In genomic region chr13:99185573-99185972, GRCm38 (mm10) we compare ENCODE assay signal across 14 mouse cellular contexts. TPM values are rescaled to one million over a fixed set of nuclear protein-coding genes. Genes with fewer than 3 reads are reported as not detected.
DNase-seq lines count a peak whose midpoint lies in the region; ATAC-seq and TF ChIP-seq lines count a peak whose summit lies in the region.
"Had no signal": no experiment of that assay in that cellular context is flagged by ENCODE, and none has a peak within 500 bp of the region (broad histone marks: within the 10 kb centered on the region; RNA-seq: fewer than 3 reads in every experiment).

No protein-coding gene starts in this region.

- DNase-seq in kidney, adult 8-10 months = no peak
- no peak for DNase-seq in forebrain, embryonic 11.5 days (ENCODE audit: low spot score)
- no peak for DNase-seq in frontal cortex, postnatal 25 days (ENCODE audit: low spot score in 2 of 2)
- DNase-seq: adrenal gland, postnatal 25 days; cerebellum, adult 2 months; left cerebral cortex, postnatal 4 days; right cerebral cortex, postnatal 4 days; thymus, adult 2 months had no signal

- H3K9me3 ChIP-seq in kidney, embryonic 14.5 days (ENCODE audit: control insufficient read depth, low read length) = no peaks in the 10 kb centered on the region
- H3K9me3 ChIP-seq in neural tube, embryonic 13.5 days = no peaks in the 10 kb centered on the region
- no peaks in the 10 kb centered on the region for H3K9me3 ChIP-seq in neural tube, embryonic 15.5 days (replicated peaks)
- H3K9me3 ChIP-seq in heart, embryonic 15.5 days (replicated peaks) = no peaks in the 10 kb centered on the region
- H3K9me3 ChIP-seq in forebrain, embryonic 11.5 days (ENCODE audit: control insufficient read depth, low read length) = no peaks in the 10 kb centered on the region
- H3K9me3 ChIP-seq: midbrain, embryonic 10.5 days had no signal

- no peak for TF ChIP-seq POLR2A in olfactory bulb, adult 2 months (IDR thresholded peaks at IDR 0.05; ENCODE audit: insufficient read depth, low read depth, low read length)

- WGBS in kidney, embryonic 14.5 days = 69% methylated on average over 10 of the region's 10 CpGs
- 83% methylated on average over 10 of the region's 10 CpGs for WGBS in neural tube, embryonic 13.5 days
- WGBS in neural tube, embryonic 15.5 days = 82% methylated on average over 10 of the region's 10 CpGs
- 54% methylated on average over 10 of the region's 10 CpGs for WGBS in heart, embryonic 15.5 days
- WGBS in olfactory bulb, adult 2 months = 91% methylated on average over 10 of the region's 10 CpGs
- WGBS in forebrain, embryonic 11.5 days = 87% methylated on average over 10 of the region's 10 CpGs

- H3K27me3 ChIP-seq in kidney, embryonic 14.5 days (ENCODE audit: control insufficient read depth, insufficient read depth, low read length) = no peaks in the 10 kb centered on the region
- H3K27me3 ChIP-seq in neural tube, embryonic 13.5 days = no peaks in the 10 kb centered on the region
- no peaks in the 10 kb centered on the region for H3K27me3 ChIP-seq in neural tube, embryonic 15.5 days (replicated peaks)
- H3K27me3 ChIP-seq in heart, embryonic 15.5 days = no peaks in the 10 kb centered on the region
- H3K27me3 ChIP-seq in forebrain, embryonic 11.5 days (ENCODE audit: control insufficient read depth, insufficient read depth, low read length) = no peaks in the 10 kb centered on the region

- no peaks in the 10 kb centered on the region for H3K36me3 ChIP-seq in kidney, embryonic 14.5 days (ENCODE audit: control insufficient read depth, insufficient read depth, low read length)
- no peaks in the 10 kb centered on the region for H3K36me3 ChIP-seq in neural tube, embryonic 13.5 days
- H3K36me3 ChIP-seq in neural tube, embryonic 15.5 days = no peaks in the 10 kb centered on the region
- no peaks in the 10 kb centered on the region for H3K36me3 ChIP-seq in heart, embryonic 15.5 days
- H3K36me3 ChIP-seq in forebrain, embryonic 11.5 days (ENCODE audit: control insufficient read depth, insufficient read depth, low read length) = no peaks in the 10 kb centered on the region
- H3K36me3 ChIP-seq: midbrain, embryonic 10.5 days had no signal

- no peak for ATAC-seq in kidney, embryonic 14.5 days (ENCODE audit: low FRiP score, low TSS enrichment)
- ATAC-seq in neural tube, embryonic 13.5 days (ENCODE audit: low read depth) = no peak
- no peak for ATAC-seq in neural tube, embryonic 15.5 days (ENCODE audit: low FRiP score)
- ATAC-seq in heart, embryonic 15.5 days (replicated peaks; ENCODE audit: insufficient number of reproducible peaks, insufficient read depth, low FRiP score, low read depth) = no peak
- ATAC-seq in forebrain, embryonic 11.5 days (replicated peaks; ENCODE audit: low FRiP score) = no peak

- no peak overlapping the region for H3K9ac ChIP-seq in kidney, embryonic 14.5 days (ENCODE audit: low read depth, low read length)
- peak overlapping the region; percentile 38 for H3K9ac ChIP-seq in neural tube, embryonic 13.5 days
- no peak overlapping the region for H3K9ac ChIP-seq in neural tube, embryonic 15.5 days (replicated peaks)
- H3K9ac ChIP-seq in heart, embryonic 15.5 days = no peak overlapping the region
- H3K9ac ChIP-seq in forebrain, embryonic 11.5 days (ENCODE audit: low read length) = no peak overlapping the region

- TF ChIP-seq CTCF in olfactory bulb, adult 2 months (IDR thresholded peaks at IDR 0.05; ENCODE audit: insufficient read depth, low read depth, low read length) = no peak

- 0 out of 2 replicates have a peak overlapping the region, but pooled peaks have one; percentile 12 for H3K4me2 ChIP-seq in kidney, embryonic 14.5 days (replicated peaks; ENCODE audit: low read depth, low read length)
- H3K4me2 ChIP-seq in neural tube, embryonic 13.5 days = peak overlapping the region; percentile 13; the same call in 1 of the 2 replicates
- no peak overlapping the region for H3K4me2 ChIP-seq in neural tube, embryonic 15.5 days
- H3K4me2 ChIP-seq in heart, embryonic 15.5 days = peak overlapping the region; percentile 11; the same call in 1 of the 2 replicates
- no peak overlapping the region for H3K4me2 ChIP-seq in forebrain, embryonic 11.5 days (ENCODE audit: low read depth, low read length, severe bottlenecking)

- 0 out of 2 replicates have a peak, but pooled peaks cover 16% of the 10 kb centered on the region for H3K4me1 ChIP-seq in kidney, embryonic 14.5 days (ENCODE audit: control insufficient read depth, insufficient read depth, low read length)
- H3K4me1 ChIP-seq in neural tube, embryonic 13.5 days (replicated peaks) = peaks cover 9% of the 10 kb centered on the region; the same call in 1 of the 2 replicates
- H3K4me1 ChIP-seq in neural tube, embryonic 15.5 days = peaks cover 13% of the 10 kb centered on the region
- H3K4me1 ChIP-seq in heart, embryonic 15.5 days (replicated peaks) = peaks cover 32% of the 10 kb centered on the region
- H3K4me1 ChIP-seq in olfactory bulb, adult 2 months (ENCODE audit: control insufficient read depth, insufficient read depth, low read length) = peaks cover 6% of the 10 kb centered on the region; the same call in 1 of the 2 replicates
- H3K4me1 ChIP-seq in forebrain, embryonic 11.5 days (replicated peaks; ENCODE audit: control insufficient read depth, insufficient read depth, low read length) = no peaks in the 10 kb centered on the region
- H3K4me1 ChIP-seq: midbrain, embryonic 10.5 days had no signal

- H3K4me3 ChIP-seq in kidney, embryonic 14.5 days (ENCODE audit: low read length) = peak overlapping the region; percentile 16; the same call in 1 of the 2 replicates
- H3K4me3 ChIP-seq in neural tube, embryonic 13.5 days = no peak overlapping the region
- H3K4me3 ChIP-seq in neural tube, embryonic 15.5 days (replicated peaks) = no peak overlapping the region
- H3K4me3 ChIP-seq in heart, embryonic 15.5 days = peak overlapping the region; percentile 23
- no peak overlapping the region for H3K4me3 ChIP-seq in olfactory bulb, adult 2 months (ENCODE audit: insufficient read depth, low read depth, low read length)
- no peak overlapping the region for H3K4me3 ChIP-seq in forebrain, embryonic 11.5 days (ENCODE audit: low read depth, low read length)
- H3K4me3 ChIP-seq: midbrain, embryonic 10.5 days had no signal

- no peak overlapping the region for H3K27ac ChIP-seq in kidney, embryonic 14.5 days (ENCODE audit: low read depth, low read length)
- H3K27ac ChIP-seq in neural tube, embryonic 13.5 days (replicated peaks) = no peak overlapping the region
- H3K27ac ChIP-seq in neural tube, embryonic 15.5 days (replicated peaks) = no peak overlapping the region
- peak overlapping the region; percentile 52 for H3K27ac ChIP-seq in heart, embryonic 15.5 days
- 0 out of 2 replicates have a peak overlapping the region, but pooled peaks have one; percentile 6 for H3K27ac ChIP-seq in olfactory bulb, adult 2 months (ENCODE audit: insufficient read depth, low read depth, low read length)
- H3K27ac ChIP-seq in forebrain, embryonic 11.5 days (ENCODE audit: low read depth, low read length) = no peak overlapping the region
- H3K27ac ChIP-seq: midbrain, embryonic 10.5 days had no signal

RNA-seq across cellular contexts. Expression of gene Zfp366, which starts 0.9 kb away (rescaled TPM):
- 0.83 and 1.6 TPM in 2 replicates for polyA plus RNA-seq in kidney, embryonic 14.5 days (2014; fragmentation: Nextera tagmentation; extraction: Ambion mirVana)
- 0.56 and 0.92 TPM in 2 replicates for polyA plus RNA-seq in neural tube, embryonic 13.5 days (2015; fragmentation: Nextera tagmentation; extraction: Ambion mirVana)
- 0.87 and 0.89 TPM in 2 replicates for polyA plus RNA-seq in neural tube, embryonic 15.5 days (2015; fragmentation: Nextera tagmentation; extraction: Ambion mirVana)
- 0.58 and 0.62 TPM in 2 replicates for polyA plus RNA-seq in heart, embryonic 15.5 days (2015; fragmentation: Nextera tagmentation; extraction: Ambion mirVana)
- polyA plus RNA-seq in olfactory bulb, adult 2 months (2012; ENCODE audit: insufficient read depth, insufficient read length, low replicate concordance, missing spikeins) = not detected in 2 replicates
- polyA plus RNA-seq in forebrain, embryonic 11.5 days (2014; fragmentation: Nextera tagmentation; extraction: Ambion mirVana) = 0.72 and 0.73 TPM in 2 replicates

Comparison
In these comparisons a context has a peak if more than half of its experiments do, and no peak if none do; other contexts are left out.
1. H3K4me2 ChIP-seq: peak in kidney, embryonic 14.5 days (single experiment), neural tube, embryonic 13.5 days (single experiment) and heart, embryonic 15.5 days (single experiment); none in neural tube, embryonic 15.5 days (single experiment) and forebrain, embryonic 11.5 days (single experiment).
2. H3K27ac ChIP-seq: peak in heart, embryonic 15.5 days (single experiment) and olfactory bulb, adult 2 months (single experiment); none in kidney, embryonic 14.5 days (single experiment), neural tube, embryonic 13.5 days (single experiment), neural tube, embryonic 15.5 days (single experiment) and forebrain, embryonic 11.5 days (single experiment).
3. H3K4me3 ChIP-seq: peak in kidney, embryonic 14.5 days (single experiment) and heart, embryonic 15.5 days (single experiment); none in neural tube, embryonic 13.5 days (single experiment), neural tube, embryonic 15.5 days (single experiment), olfactory bulb, adult 2 months (single experiment) and forebrain, embryonic 11.5 days (single experiment).